Mouse (Mus musculus) liver, embryonic 12.5 days (tissue): Measurements from ENCODE around the gene Efcc1. TPM values are rescaled to one million over a fixed set of nuclear protein-coding genes. Genes with fewer than 3 reads are reported as not detected.

Experiments
- ATAC-seq: fragments of 200-750 bp; cut with Nextera tagmentation; 2 replicates; pipeline ENCODE4 v1.8.0; 2017; ENCODE audit warnings: moderate number of reproducible peaks, mild to moderate bottlenecking, moderate library complexity
- H3K27ac ChIP-seq: fragments of 300-500 bp; sonication (generic); 2 replicates; pipeline ENCODE4 v1.5.1; 2016; ENCODE audit warnings: mild to moderate bottlenecking
- H3K27me3 ChIP-seq: fragments of 300-500 bp; sonication (generic); replicated peaks from 2 replicates; pipeline ENCODE4 v1.6.1; 2016; ENCODE audit warnings: mild to moderate bottlenecking, moderate library complexity
- H3K36me3 ChIP-seq: fragments of 300-500 bp; sonication (generic); 2 replicates; pipeline ENCODE4 v1.6.1; 2016; ENCODE audit warnings: mild to moderate bottlenecking, moderate library complexity
- H3K4me1 ChIP-seq: fragments of 300-500 bp; sonication (generic); 2 replicates; pipeline ENCODE4 v1.6.1; 2016
- H3K4me2 ChIP-seq: fragments of 300-500 bp; sonication (generic); 2 replicates; pipeline ENCODE4 v1.6.1; 2016; ENCODE audit warnings: mild to moderate bottlenecking, moderate library complexity
- H3K4me3 ChIP-seq: fragments of 300-500 bp; sonication (generic); 2 replicates; pipeline ENCODE4 v1.5.1; 2016; ENCODE audit warnings: mild to moderate bottlenecking, moderate library complexity
- H3K9ac ChIP-seq: fragments of 300-500 bp; sonication (generic); 2 replicates; pipeline ENCODE4 v1.6.1; 2016; ENCODE audit warnings: mild to moderate bottlenecking, moderate library complexity
- H3K9me3 ChIP-seq: fragments of 300-500 bp; sonication (generic); replicated peaks from 2 replicates; pipeline ENCODE4 v1.6.1; 2016; ENCODE audit warnings: mild to moderate bottlenecking, moderate library complexity
- WGBS: fragments of 180-500 bp; shearing (Covaris S2); methylation state at CpG from one replicate; pipeline ENCODE4 v1.1.7; 2016; ENCODE audit not compliant: insufficient replicate concordance; 5-methylcytosine and 5-hydroxymethylcytosine counted together
- polyA plus RNA-seq: library from polyadenylated mRNA; unstranded; fragments of >200 nt; fragmentation: Nextera tagmentation; extraction: Ambion mirVana; gene quantifications from 2 replicates; pipeline ENCODE4 v1.2.1, GENCODE M21; 2016

The Efcc1 gene
- polyA plus RNA-seq, 1 experiment from 2014 or later: 0.51 TPM

DNA sequence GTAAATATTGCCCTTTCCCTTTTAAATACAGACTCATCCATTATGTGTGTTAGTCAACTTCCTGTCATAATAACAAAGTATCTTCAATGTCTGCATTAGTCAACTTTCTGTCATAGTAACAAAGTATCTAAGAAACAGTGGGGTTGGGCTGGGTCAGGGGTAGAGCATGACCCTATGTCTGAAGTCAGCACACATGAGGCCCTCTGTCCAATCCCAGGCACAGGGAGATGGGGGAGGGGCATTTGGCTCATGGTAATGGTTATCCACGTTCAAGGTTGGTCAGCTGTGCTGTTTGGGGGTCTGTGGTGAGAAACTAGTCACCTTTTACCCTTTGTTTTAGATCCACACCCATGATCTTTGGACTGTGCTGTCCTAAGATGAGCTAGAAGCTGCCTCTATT lies 14.6 kb downstream of the Efcc1 start:
- Histone ChIP-seq H3K4me2 (no peak overlapping the region), H3K9ac (no peak overlapping the region), H3K4me1 (peaks cover 94% of the 10 kb centered on the region), H3K4me3 (no peak overlapping the region), H3K27ac (peak overlapping the region; percentile 7; the same call in 1 of the 2 replicates), H3K9me3 (no peaks in the 10 kb centered on the region), H3K36me3 (no peaks in the 10 kb centered on the region), H3K27me3 (0 out of 2 replicates have a peak, but pooled peaks cover 4% of the 10 kb centered on the region)
- ATAC-seq: no peak
- WGBS: 29% methylated on average over 1 of the region's 1 CpGs

DNA sequence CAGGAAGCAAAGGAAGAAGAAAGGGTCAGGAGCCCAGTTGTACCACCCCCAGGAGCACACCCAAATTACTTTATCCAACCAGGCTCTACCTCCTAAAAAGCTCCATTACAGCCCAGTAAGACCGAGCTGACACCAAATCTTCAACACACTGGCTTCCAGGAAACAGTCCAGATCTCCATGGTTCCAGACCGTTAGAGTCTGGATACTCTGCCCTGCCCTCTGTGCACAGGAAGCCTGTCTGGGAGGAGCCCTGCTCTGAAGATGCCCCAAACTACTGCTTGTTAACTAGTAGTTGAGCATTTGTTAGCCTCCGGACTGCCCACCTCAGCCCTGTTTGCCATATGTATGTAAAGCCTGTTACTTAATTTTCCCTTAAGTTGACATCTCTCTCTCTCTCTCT lies 15.4 kb downstream of the Efcc1 start:
- no peak for ATAC-seq
- Histone ChIP-seq H3K9ac (peak overlapping the region; percentile 9; the same call in 1 of the 2 replicates), H3K4me2 (no peak overlapping the region), H3K27ac (peak overlapping the region; percentile 76; the same call in 1 of the 2 replicates), H3K27me3 (0 out of 2 replicates have a peak, but pooled peaks cover 5% of the 10 kb centered on the region), H3K4me1 (peaks cover 87% of the 10 kb centered on the region), H3K9me3 (no peaks in the 10 kb centered on the region), H3K36me3 (no peaks in the 10 kb centered on the region), H3K4me3 (no peak overlapping the region)
- WGBS: 40% methylated on average over 3 of the region's 3 CpGs

DNA sequence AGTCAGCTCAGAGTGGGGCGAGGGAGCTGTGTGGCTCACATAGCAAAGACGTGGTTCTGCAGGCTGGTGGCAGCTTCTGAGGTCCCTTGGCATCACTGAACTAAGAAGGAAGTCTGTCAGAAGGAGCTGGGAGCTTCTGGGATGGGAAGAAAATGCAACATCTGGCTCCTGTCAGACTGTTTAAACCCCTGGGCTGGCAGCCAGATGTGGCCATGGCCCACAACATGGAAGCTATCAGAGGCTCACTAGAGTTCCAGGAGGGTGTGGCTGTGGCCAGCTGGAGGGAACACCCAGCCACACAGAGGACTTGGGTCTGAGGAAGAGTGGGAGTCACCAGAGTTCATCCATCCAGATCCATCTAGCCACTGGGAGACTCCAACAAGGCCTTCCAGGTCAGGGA lies 16.2 kb downstream of the Efcc1 start:
- H3K4me3 ChIP-seq: no peak overlapping the region
- peaks cover 79% of the 10 kb centered on the region for H3K4me1 ChIP-seq
- ATAC-seq: peak; percentile 81
- 61% methylated on average over 2 of the region's 2 CpGs for WGBS
- H3K27ac ChIP-seq: peak overlapping the region; percentile 76
- H3K36me3 ChIP-seq: no peaks in the 10 kb centered on the region
- peaks cover 12% of the 10 kb centered on the region; the same call in 1 of the 2 replicates for H3K27me3 ChIP-seq
- H3K4me2 ChIP-seq: peak overlapping the region; percentile 40
- H3K9me3 ChIP-seq: no peaks in the 10 kb centered on the region
- peak overlapping the region; percentile 42; the same call in 1 of the 2 replicates for H3K9ac ChIP-seq

DNA sequence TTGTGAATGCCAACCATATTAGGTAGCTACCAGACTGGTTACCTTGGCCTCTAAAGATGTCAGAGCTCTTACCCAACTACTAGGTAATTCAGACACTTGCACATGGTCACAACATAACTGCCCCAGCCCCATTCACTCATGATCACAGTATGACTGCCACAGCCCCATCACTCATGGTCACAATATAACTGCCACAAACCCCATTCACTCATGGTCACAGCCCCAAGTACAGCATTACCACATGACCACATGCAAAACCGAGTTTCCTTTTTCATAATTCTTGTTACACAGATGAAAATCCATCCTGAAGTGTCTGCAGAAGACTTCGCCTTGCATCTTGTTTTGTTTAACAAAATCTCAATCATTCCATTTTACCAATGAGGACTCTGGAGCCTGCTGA lies 17.4 kb downstream of the Efcc1 start:
- Histone ChIP-seq H3K9ac (no peak overlapping the region), H3K36me3 (no peaks in the 10 kb centered on the region), H3K27ac (peak overlapping the region; percentile 76; the same call in 1 of the 2 replicates), H3K27me3 (peaks cover 18% of the 10 kb centered on the region), H3K4me3 (no peak overlapping the region), H3K4me1 (peaks cover 67% of the 10 kb centered on the region), H3K9me3 (no peaks in the 10 kb centered on the region), H3K4me2 (no peak overlapping the region)
- no peak for ATAC-seq
- 67% methylated on average over 2 of the region's 2 CpGs for WGBS

DNA sequence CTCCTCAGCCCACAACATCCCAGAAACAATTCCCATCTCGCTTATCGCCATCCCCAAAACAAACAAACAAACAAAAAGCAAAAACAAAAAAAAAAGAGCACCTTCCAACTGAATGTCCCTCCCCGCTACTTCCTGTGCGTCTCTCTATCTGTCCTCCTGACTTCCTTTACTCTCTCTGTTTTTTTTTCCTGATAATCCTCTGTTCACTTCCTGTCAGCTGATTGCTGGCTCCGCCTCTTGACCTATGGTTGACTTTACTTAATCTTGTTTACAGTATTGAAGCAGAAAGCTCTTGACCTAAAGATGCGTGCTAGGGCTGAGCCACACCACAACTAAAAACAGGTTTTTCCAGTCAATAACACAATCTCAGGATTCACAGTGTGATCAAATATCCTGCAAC lies 17.9 kb downstream of the Efcc1 start:
- Histone ChIP-seq H3K9me3 (no peaks in the 10 kb centered on the region), H3K9ac (no peak overlapping the region), H3K4me1 (peaks cover 62% of the 10 kb centered on the region), H3K27ac (peak overlapping the region; percentile 76; the same call in 1 of the 2 replicates), H3K36me3 (no peaks in the 10 kb centered on the region), H3K4me2 (no peak overlapping the region), H3K27me3 (peaks cover 19% of the 10 kb centered on the region), H3K4me3 (no peak overlapping the region)
- 71% methylated on average over 6 of the region's 6 CpGs for WGBS
- ATAC-seq: no peak

DNA sequence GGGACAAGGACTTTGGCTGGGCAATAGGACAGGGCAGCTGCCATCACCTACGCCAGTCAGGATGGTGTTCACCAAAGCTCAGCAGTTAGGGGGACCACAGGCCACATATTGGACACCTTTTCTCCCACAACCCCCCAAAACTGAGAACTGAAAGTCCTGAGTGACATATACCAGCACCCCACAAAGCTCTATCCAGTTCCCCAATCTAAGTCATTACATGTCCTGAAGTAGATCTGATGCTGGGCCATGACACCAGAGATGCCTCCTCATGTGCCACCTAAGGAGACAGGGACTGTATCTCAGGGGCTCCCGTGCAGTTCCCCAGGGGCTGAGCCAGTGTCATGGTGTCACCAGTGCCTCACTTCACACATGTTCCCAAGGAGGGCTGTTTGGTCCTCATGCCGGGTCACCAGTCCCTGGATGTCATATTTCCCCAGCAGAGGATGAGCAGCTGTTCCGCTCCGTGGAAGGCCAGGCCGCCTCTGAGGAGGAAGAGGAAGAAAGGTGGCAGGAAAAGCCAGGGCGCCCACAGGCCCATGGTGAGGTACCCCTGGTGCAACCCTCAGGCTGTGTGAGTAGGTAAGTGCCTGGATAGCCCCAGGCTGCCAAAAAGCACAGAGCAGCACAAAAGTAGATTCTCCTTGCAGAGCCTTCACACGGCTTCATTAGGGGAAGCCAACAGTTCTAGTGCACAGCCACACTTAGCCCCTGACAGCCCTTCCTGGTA lies 19.7 kb downstream of the Efcc1 start:
- ATAC-seq: no peak
- H3K36me3 ChIP-seq: no peaks in the 10 kb centered on the region
- peaks cover 19% of the 10 kb centered on the region for H3K27me3 ChIP-seq
- H3K4me2 ChIP-seq: no peak overlapping the region
- peaks cover 59% of the 10 kb centered on the region for H3K4me1 ChIP-seq
- WGBS: 58% methylated on average over 8 of the region's 8 CpGs
- no peak overlapping the region for H3K4me3 ChIP-seq
- H3K27ac ChIP-seq: no peak overlapping the region
- H3K9me3 ChIP-seq: no peaks in the 10 kb centered on the region
- no peak overlapping the region for H3K9ac ChIP-seq

DNA sequence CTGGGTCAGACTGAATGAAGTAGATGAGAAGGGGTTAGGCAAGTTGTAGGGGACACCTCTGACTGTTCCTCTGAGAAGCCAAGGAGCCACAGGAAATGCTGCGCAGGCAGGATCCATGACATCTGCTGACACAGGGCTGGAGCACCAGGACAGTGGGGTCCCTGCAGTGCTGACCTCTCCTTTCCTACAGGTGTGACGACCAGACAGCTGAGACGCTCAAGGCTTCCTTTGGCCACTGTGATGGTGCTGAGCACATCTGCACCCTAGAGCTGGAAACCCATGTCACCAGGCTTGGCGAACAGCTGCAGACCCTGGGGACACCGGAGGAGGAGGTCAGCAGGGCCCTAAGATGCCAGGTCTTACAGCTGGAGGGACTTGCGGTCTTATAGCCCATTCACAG lies 20.9 kb downstream of the Efcc1 start:
- Histone ChIP-seq H3K9me3 (no peaks in the 10 kb centered on the region), H3K27me3 (peaks cover 19% of the 10 kb centered on the region), H3K36me3 (no peaks in the 10 kb centered on the region), H3K4me1 (peaks cover 48% of the 10 kb centered on the region), H3K9ac (no peak overlapping the region), H3K27ac (no peak overlapping the region), H3K4me3 (no peak overlapping the region), H3K4me2 (no peak overlapping the region)
- 75% methylated on average over 6 of the region's 6 CpGs for WGBS
- ATAC-seq: no peak

DNA sequence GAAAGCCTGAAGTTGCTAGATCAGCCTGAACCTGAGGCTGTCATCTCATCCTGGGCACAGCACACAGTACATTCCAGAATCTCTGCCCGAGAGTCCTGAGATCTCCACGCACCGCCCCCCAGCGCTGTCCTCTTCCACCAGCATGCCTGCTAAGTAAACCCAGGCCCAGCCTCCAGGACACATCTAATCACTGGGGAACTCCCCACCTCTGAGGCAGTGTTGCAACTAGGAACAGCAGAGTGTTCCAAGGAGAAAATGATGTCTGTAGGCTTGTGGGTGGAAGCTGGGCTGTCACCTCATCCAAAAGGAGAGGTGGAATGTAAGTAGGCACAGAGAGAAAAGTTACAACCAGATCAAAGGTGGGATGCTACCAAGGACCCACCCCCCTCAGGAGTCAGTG lies 24.5 kb downstream of the Efcc1 start:
- no peak for ATAC-seq
- no peak overlapping the region for H3K4me2 ChIP-seq
- H3K9me3 ChIP-seq: no peaks in the 10 kb centered on the region
- no peak overlapping the region for H3K9ac ChIP-seq
- no peak overlapping the region for H3K27ac ChIP-seq
- H3K4me3 ChIP-seq: no peak overlapping the region
- H3K27me3 ChIP-seq: peaks cover 17% of the 10 kb centered on the region
- 87% methylated on average over 4 of the region's 4 CpGs for WGBS
- H3K4me1 ChIP-seq: peaks cover 26% of the 10 kb centered on the region
- no peaks in the 10 kb centered on the region for H3K36me3 ChIP-seq

DNA sequence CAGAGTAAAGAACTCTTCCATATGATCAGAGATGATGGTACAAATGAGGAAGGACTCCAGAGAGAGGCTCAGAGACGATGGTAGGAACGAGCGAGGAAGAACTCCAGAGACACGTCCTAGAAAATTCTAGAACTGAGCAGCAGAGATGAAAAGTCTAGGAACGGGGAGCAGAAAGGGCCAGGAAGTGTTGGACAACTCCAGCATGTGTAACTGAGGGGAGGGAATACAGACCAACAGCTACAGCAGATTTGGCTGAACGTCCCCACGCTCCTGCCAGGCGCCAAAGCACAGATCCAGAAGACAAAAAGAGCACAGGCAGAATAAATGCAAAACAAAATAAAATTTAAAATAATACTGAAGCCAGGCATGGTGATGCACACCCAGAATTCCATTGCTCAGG lies 26.2 kb downstream of the Efcc1 start:
- Histone ChIP-seq H3K9ac (no peak overlapping the region), H3K27ac (no peak overlapping the region), H3K9me3 (no peaks in the 10 kb centered on the region), H3K4me2 (no peak overlapping the region), H3K4me3 (no peak overlapping the region), H3K36me3 (no peaks in the 10 kb centered on the region), H3K4me1 (peaks cover 32% of the 10 kb centered on the region), H3K27me3 (peaks cover 7% of the 10 kb centered on the region)
- 84% methylated on average over 8 of the region's 8 CpGs for WGBS
- no peak for ATAC-seq

DNA sequence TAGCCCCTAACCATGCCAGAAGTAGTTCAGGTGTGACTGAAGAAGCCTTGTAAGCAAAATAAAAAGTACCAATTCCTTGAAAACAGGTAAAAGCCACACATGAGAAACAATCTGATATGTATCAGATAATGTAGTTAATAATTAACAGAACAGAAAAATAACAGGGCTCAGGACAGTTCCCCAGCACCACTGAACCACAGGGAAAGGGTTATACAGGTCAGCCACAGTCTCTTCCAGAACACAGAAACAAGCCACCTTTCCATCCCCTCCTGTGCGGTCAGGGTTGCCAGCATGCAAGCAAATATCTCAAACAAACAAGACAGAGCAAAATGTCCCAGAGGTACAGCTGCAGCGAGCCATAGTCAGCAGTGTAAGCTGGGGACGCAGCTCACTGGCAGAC lies 28.7 kb downstream of the Efcc1 start:
- peaks cover 51% of the 10 kb centered on the region for H3K4me1 ChIP-seq
- H3K27me3 ChIP-seq: no peaks in the 10 kb centered on the region; the same call in 1 of the 2 replicates
- H3K9me3 ChIP-seq: no peaks in the 10 kb centered on the region; the same call in 1 of the 2 replicates
- no peak overlapping the region for H3K9ac ChIP-seq
- H3K27ac ChIP-seq: 0 out of 2 replicates have a peak overlapping the region, but pooled peaks have one; percentile 56
- no peaks in the 10 kb centered on the region for H3K36me3 ChIP-seq
- no peak overlapping the region for H3K4me3 ChIP-seq
- 0 out of 2 replicates have a peak overlapping the region, but pooled peaks have one; percentile 11 for H3K4me2 ChIP-seq
- 60% methylated on average over 3 of the region's 3 CpGs for WGBS
- ATAC-seq: no peak

DNA sequence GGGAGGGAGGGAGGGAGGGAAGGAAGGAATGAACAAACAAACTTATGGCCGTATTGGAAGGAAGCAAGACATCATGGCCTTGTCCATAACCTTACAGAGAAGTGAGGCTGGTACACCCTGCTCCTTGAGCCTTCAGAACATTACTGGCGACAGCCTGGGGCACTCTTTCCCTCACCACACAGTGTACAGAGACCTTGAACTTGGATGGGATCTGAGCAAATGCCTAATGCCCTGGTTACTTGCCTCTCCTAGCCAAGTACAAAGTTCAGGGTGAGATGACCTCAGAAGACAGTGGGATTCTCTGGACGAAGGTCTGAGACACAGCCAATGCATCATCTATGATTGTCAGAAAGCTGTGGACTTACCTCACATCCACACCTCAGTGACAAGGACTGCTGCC lies 29.2 kb downstream of the Efcc1 start:
- Histone ChIP-seq H3K4me3 (no peak overlapping the region), H3K27me3 (no peaks in the 10 kb centered on the region; the same call in 1 of the 2 replicates), H3K9ac (no peak overlapping the region; the same call in 1 of the 2 replicates), H3K9me3 (no peaks in the 10 kb centered on the region; the same call in 1 of the 2 replicates), H3K27ac (peak overlapping the region; percentile 56; the same call in 1 of the 2 replicates), H3K36me3 (no peaks in the 10 kb centered on the region), H3K4me1 (peaks cover 48% of the 10 kb centered on the region), H3K4me2 (0 out of 2 replicates have a peak overlapping the region, but pooled peaks have one; percentile 11)
- no peak for ATAC-seq
- 67% methylated on average over 3 of the region's 3 CpGs for whole genome bisulfite sequencing

DNA sequence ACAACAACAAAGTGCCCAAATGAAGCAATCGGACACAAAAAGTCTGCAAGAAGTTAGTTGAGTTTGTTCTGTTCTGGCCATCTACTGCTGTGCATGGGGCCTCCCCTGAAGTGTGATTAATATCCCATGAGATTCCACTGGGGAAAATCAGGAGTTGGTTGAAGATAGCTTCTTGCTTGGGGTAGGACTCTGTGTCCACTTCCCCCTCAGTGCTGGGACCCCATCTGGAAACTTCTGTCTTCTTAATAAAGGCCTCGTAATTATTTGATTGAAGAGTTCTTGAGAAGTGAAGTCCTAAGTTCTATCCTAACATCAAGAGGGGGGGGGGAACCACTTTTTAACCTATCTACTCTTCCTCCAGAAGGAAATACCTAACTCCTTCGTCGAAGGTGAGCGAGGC lies 31.5 kb downstream of the Efcc1 start:
- ATAC-seq: no peak
- Histone ChIP-seq H3K9me3 (no peaks in the 10 kb centered on the region; the same call in 1 of the 2 replicates), H3K4me2 (no peak overlapping the region), H3K27me3 (no peaks in the 10 kb centered on the region; the same call in 1 of the 2 replicates), H3K9ac (0 out of 2 replicates have a peak overlapping the region, but pooled peaks have one; percentile 59), H3K4me3 (no peak overlapping the region), H3K27ac (peak overlapping the region; percentile 89), H3K36me3 (no peaks in the 10 kb centered on the region), H3K4me1 (peaks cover 47% of the 10 kb centered on the region)
- WGBS: 85% methylated on average over 5 of the region's 5 CpGs
